Mouse (Mus musculus) heart, postnatal 4 days (tissue): ENCODE results near the gene Dnajc6. TPM values are rescaled to one million over a fixed set of nuclear protein-coding genes. Genes with fewer than 3 reads are reported as not detected.

Experiments used
- DNase-seq: peaks from one replicate; pipeline ENCODE4 v3.0.0; 2021
- total RNA-seq, 2 experiments: library from RNA; stranded (reverse); gene quantifications; 2 replicates each; pipeline ENCODE4 v1.2.3; 2021

Dnajc6 gene
- total RNA-seq, 2 experiments from 2014 or later, result 0.48 to 0.52 TPM

DNA sequence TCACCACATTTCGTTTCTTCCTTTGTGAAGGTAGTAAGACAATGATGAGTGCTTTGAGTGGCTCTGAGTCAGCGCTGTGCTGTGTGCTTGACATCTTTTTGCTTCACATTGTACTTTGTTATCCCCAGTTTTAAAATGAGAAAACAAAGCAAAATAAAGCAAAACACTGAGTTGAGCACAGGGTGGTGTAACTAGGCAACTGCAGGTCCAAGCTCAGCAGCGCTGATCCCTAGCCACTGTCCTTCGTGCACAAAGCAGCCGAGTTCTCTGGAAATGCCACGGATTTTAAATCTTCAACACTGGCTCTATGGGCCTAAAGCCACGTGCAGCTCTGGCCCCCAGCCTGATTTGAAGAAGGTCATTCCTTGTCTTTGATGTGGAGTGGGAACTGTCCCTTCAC lies 72.6 kb downstream of the Dnajc6 start:
- DNase-seq, result no peak

DNA sequence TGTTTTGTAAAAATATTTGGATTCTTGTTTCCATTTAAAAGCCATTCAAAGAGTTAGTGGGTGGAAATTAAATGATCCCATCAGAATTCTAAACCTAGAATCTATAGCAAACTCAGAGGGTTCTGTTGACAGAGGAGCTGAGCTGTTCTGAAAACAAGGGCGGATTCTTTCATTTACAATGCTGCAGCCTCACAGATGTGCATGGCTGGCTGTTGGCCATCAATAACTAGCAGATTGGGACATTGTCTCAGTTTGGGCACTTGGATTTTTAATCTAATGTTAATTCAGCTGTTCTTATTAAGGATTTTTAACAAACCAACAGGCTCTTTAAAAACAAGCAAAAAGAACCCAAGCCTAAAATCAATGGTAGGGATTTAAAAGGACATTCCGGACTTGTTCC lies 75.7 kb downstream of the Dnajc6 start:
- no peak for DNase-seq

DNA sequence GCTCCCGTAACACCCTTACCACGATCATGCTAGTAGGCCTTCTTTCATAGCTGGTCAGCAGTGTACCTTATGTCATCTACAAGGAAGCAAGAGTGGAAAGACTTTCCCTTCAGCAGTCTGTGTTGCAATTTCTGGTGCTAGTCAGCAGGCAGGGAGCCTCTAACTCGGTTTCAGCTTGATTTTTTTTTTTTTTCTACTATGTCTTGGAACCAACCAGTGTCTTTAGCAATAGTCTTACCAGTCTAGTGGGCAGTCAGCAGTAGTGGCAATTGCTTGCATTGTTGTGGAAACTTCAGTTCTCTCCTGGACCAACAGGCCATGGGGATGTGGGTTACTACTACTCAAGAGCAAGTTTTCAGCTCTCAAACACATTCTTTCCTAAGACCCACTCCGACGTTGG lies 78.9 kb downstream of the Dnajc6 start:
- no peak for DNase-seq

GRCm38 (mm10) chr4:101578720-101579119 lies 82.3 kb downstream of the Dnajc6 start:
- DNase-seq, result no peak

DNA sequence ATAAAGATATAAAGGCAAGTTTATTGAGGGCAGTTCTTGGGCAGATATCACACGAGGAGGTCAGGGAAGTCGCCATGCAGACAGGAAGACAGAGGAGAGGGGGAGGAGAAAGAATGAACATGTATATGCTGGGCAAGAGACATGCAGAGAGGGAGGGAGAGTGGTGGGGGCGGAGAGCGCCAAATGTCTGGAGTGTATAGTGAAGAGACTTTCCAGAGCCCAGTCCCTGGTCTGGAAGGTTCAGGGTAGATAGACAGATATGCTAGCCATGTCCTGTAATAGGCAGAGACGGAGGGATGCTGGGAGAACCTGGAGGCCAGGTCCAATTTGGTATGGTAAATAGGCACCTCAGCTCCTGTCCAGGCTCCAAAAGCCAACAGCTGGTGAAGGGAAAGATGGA lies 83.1 kb downstream of the Dnajc6 start:
- no peak for DNase-seq

DNA sequence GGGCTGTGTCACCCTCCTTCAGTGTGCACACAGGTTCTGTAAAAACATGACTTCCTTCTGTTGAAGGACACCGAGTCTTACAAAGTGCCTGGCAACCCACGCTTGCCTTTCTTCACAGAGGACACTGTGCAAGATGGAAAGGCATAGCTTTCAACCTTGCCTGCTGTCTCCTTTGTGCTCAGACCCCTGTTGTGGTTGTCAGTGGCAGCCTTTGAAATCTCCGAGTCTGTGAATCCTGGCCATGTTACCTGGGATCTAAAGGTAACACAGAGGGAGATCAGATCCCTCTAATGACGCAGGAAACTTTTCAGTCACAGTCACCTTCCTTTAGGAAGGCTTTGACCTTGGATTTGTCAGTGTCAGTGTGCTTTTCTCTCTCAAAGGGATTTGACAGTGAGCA lies 84.7 kb downstream of the Dnajc6 start:
- no peak for DNase-seq

- no peak for DNase-seq
Observed at GRCm38 (mm10) chr4:101582882-101583281, 86.4 kb downstream of the Dnajc6 start.

GRCm38 (mm10) chr4:101584524-101585454 lies 88.3 kb downstream of the Dnajc6 start:
- DNase-seq, result no peak

DNA sequence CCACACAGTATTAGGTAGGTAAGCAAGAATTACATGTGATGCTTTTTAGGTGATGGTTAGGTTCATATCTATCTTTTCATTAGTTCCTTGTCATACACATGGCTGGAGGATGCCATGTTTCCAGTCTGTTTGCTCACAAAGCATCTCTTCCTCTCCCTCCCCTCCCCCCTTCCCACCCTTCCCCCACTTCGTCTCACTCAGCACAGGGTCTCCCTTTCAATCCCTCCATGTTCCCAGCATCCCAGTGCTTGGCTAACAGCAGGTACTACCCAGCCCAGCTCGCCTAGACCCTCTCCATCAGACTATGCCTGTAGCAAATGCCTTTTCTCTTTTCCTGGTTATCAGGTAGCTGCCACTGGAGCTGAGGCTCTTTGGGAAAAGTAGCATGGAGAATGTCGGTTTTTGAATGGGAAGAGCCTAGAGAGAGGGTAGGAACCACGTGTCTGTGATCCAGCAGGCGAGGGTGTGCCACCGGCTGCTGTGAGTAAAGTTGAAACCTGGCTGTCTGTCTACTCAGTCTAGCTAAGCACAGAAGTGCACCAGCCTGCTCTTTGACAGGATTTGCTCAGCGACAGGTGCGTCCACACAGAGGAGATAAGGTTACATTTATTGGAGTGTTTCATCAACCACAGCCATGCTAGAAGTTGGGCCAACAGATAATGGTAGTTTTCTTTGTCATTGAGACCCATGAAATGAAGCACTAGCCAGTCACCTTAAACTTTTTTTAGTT lies 89.2 kb downstream of the Dnajc6 start:
- no peak for DNase-seq

DNA sequence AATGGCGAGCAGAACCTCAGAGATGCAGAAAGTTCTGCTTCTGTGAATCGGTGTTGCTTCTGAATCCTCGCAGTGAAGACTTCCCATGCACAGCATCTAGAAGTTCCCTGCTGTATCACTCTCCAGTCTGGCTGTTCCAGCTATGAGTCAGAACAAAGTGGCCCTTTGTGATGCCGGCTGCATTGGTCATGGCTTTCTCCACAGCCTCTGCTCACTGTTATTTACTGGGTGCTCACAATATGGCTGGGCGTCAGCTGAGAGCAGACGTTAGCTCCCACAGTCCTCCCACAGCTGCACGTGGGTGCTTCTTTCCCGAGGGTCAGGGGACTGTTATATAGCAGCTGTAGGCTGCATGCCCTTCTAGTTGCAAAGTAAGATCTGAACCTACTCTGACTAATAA lies 92.5 kb downstream of the Dnajc6 start:
- DNase-seq, result no peak

DNA sequence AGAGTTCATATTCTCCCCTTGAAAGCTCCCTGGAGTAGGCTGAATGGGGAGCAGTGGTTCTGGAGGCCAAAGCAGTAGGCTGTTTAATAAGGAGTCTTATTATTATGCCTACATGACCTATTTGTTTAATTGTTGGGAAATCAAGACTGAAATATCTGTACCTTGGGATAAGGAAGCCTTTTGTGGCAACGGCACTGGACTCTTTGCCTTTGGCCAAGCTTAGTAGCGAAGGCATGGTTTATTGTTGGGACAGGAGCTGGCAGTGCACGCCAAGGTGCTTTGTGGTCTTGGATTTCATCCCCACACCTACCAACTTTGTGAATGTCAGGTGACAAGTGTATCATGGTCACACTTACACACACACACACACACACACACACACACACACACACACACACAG lies 93.3 kb downstream of the Dnajc6 start:
- DNase-seq, result no peak

DNA sequence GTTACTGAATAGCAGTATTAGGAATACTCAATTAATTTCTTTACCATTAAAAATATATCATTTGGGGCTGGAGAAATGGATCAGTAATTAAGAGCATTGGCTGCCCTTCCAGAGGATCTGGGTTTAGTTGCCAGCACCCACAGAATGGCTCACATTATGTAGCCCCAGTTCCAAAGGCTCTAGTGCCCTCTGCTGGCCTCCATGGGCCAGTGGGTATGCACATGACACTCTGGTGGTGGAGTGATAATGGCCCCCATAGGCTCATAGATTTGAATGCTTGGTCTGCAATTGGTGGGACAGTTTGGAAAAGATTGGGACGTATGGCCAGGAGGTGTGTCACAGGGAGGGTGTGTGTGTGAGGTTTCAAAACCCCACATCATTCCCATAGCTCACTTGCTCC lies 95.0 kb downstream of the Dnajc6 start:
- no peak for DNase-seq

DNA sequence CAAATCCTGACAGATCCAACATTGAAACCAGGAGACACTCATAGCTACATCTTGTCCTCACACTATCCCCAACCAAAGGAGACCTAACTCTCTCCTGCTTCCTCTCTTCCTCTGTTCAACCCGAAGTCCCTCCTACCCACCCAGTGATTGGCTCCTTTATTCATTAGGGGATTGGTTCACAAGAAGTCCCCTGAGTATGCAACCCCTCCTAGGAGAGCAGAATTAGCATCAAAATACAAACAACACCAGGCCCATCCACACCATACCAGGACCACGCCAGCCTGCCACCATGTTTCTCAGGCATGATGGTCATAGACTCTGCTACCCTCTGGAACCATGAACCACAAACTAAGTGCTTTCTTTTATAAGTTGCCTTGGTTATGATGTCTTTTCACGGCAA lies 96.0 kb downstream of the Dnajc6 start:
- no peak for DNase-seq

- DNase-seq, result no peak
Observed at GRCm38 (mm10) chr4:101601758-101602157, 105.3 kb downstream of the Dnajc6 start.

DNA sequence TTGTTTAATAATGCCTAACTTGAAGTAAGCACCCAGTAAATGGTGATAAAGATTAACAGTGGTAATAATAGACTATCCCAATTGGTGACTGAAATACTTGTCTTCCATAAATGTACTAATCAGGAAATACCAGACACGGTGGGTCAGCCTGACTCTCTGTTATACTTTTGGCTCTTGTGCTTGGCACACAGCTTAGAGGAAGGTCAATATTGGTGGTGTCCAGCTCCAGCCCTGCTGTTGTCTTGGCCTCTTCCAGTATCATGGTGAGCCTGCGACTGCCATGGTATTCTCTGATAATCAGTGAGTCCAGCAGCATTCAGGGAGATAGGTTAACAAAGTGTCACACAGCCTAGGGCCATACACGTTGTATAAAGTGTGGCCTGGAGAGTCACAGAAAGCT lies 107.2 kb downstream of the Dnajc6 start:
- no peak for DNase-seq

- DNase-seq, result no peak
Observed at GRCm38 (mm10) chr4:101616520-101616919, 120.1 kb downstream of the Dnajc6 start.

DNA sequence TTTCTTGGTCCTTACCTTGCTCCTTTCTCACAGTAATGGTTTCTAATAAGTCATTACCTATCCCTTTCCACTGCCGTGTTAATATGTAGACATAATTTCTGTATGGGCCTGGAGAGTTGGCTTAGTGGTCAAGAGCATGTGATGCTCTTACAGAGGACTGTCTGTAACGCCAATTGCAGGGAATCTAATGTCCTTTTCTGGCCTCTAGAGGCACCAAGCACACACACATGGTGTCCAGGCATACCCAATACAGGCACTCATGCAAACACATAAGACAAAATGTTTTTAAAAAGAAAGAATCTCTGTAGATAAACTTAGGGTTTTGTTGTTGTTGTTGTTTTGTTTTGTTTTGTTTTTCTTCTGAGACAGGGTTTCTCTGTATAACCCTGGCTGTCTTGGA lies 121.3 kb downstream of the Dnajc6 start:
- no peak for DNase-seq

- no peak for DNase-seq
Observed at GRCm38 (mm10) chr4:101620206-101620605, 123.8 kb downstream of the Dnajc6 start.

DNA sequence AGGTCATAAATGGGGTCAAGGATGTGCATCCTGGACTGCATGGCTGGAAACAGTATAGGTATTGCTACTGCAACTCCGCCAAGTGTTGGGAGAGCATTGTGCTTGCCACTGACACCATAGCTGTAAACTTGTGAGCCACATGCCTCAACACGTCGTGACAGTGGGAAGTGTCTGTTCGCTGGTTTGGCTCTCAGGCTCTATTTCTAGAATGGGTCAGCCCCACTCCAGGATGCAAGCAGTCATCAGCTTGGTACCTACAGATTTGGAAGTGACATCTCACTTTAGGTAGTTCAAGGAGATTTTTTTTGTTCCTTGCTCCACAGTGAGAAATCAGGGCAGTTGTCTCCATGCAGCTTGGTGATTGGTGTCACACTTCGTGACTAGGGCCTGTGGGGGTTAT lies 124.8 kb downstream of the Dnajc6 start:
- no peak for DNase-seq

GRCm38 (mm10) chr4:101625278-101625677 lies 128.8 kb downstream of the Dnajc6 start:
- DNase-seq, result no peak

DNA sequence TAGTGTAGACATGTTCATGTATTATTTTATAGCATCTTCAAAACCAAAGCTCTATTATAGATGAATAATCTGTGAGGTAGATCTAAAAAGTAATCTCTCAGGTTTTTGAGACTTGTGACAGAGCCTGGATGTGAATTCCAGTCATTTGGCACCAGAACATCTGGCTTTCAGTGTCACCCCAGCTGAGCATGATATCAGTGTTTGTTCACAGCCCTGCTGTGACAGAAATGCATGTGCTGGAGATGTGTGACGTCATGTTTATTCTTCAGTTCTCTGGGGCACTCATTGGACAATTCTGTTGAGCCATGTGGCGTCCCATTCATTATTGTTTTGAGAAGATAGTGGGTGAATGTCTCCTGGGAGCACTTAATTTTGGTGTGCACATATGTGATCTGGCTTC lies 139.1 kb downstream of the Dnajc6 start:
- DNase-seq, result no peak

GRCm38 (mm10) chr4:101637472-101637871 lies 141.0 kb downstream of the Dnajc6 start:
- no peak for DNase-seq

DNA sequence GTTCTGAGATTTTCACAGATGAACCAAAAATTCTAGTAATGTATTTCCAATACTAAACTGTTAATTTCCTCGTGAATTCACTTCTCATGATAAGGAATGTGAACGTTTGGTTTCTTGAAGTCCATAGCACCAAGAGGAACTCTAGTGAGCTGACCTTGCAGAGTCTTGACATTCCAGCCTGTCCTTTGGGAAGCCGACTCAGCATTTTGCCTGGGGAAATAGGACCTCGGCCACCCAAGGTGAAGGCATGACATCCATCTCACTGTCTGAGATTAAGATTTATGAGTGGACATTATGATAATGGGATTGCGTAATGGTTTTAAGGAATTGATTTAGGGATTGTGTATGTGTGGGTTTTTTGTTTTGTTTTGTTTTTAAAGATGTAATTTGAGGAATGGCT lies 144.2 kb downstream of the Dnajc6 start:
- no peak for DNase-seq

DNA sequence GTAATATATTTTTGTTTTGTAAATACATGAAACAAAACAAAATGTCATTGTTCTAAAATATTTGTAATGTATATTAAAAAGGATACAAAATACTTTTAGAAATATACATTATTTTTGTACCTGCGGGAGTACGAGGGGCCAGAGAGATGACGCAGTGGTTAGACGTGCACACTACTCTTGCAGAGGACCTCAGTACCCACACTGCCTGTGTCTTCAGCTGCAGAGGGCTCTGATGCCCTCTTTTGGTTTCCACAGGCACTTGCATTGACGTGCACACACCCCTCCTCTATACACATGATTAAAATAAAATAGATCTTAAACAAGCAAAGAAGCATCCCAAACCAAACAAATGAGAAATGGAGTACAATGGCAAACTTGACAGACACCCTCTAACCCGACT lies 146.3 kb downstream of the Dnajc6 start:
- no peak for DNase-seq
